Mouse (Mus musculus): ENCODE measurements around the gene Padi4. TPM values are rescaled to one million over a fixed set of nuclear protein-coding genes. Genes with fewer than 3 reads are reported as not detected.

Padi4 gene
- polyA plus RNA-seq, 1 experiment from 2014 or later: 0.09 TPM

DNA sequence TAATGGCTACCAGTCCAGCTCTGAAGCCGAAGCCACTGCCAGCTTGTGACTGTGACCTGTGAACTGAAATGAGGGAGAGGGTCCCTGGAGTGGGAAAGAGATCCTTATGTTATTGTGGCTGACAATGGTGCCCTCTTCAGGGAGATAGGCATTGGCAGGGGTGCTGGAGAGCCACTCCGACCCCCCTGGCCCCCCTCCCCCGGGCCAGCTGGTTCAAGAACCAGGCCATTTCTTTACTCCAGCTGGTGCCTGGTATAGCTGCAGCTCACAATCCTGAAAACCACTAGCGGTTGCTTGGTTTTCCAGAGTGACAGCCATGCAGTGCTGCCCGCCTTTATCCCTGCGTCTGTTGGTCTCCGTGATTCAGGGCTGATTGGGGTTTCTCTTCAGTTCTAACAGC lies 64.9 kb downstream of the Padi4 start:
- H3K9ac ChIP-seq: no peak overlapping the region
- no peak overlapping the region for H3K4me2 ChIP-seq
- H3K4me1 ChIP-seq (replicated peaks): peaks cover 65% of the 10 kb centered on the region
- 77% methylated on average over 7 of the region's 7 CpGs for WGBS
- peaks cover 78% of the 10 kb centered on the region for H3K36me3 ChIP-seq
- no peaks in the 10 kb centered on the region for H3K27me3 ChIP-seq
- no peak overlapping the region for H3K4me3 ChIP-seq
- no peak for ATAC-seq (ENCODE audit: low FRiP score)
- peak overlapping the region; percentile 61; the same call in 1 of the 2 replicates for H3K27ac ChIP-seq
- H3K9me3 ChIP-seq: no peaks in the 10 kb centered on the region

DNA sequence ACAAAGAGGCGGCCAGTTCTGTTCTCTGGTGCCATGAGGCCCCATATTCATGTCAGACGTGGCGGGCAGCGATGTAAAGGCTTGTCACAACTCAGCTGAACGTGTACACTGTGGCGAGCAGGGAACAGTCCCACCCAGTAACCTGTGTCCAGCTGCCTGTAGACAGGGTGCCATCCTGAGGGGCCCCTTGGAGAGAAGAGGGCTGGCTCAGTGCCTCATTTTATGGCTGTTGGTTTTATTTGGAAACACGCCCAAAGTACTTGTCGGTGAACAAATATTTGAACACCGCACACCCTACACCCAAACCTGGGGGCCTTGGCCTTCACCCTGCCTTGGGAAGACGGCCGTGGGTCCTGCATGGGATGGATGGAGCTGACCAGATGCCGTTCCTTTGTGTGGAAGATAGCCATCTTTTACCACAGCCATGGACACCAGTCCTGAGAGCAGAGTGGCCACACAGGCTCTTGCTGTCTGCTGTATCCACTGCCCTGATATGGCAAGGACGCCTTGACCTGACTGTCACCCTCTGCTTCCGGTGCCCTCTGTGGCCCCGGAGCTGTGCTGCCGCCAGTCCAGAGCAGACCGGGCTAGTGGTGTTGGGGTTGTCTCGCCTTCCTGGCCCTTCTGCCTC lies 65.6 kb downstream of the Padi4 start:
- 85% methylated on average over 18 of the region's 18 CpGs for WGBS
- H3K27ac ChIP-seq: peak overlapping the region; percentile 61; the same call in 1 of the 2 replicates
- H3K27me3 ChIP-seq: no peaks in the 10 kb centered on the region
- peaks cover 74% of the 10 kb centered on the region for H3K36me3 ChIP-seq
- H3K4me2 ChIP-seq: no peak overlapping the region
- no peak overlapping the region for H3K4me3 ChIP-seq
- no peak overlapping the region for H3K9ac ChIP-seq
- peaks cover 65% of the 10 kb centered on the region for H3K4me1 ChIP-seq (replicated peaks)
- no peak for ATAC-seq (ENCODE audit: low FRiP score)
- no peaks in the 10 kb centered on the region for H3K9me3 ChIP-seq

DNA sequence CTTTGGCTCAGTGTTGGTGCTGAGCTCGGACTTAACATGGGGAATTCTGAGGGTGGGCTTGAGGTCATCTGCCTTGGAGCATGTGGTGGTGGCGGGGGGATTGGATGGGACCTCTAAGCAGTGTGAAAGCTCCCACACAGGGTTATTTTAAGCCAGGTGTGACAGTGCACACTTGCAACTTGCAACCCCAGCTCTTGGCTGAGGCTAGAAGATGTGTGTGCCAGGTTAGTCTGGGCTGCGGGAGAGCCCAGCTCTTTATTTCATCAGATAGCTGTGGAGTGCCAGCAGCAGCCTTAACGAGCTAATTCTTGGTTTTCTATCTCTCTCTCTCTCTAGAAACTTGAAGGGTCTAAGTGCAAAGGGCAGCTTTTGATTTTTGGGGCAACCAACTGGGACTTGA lies 66.4 kb downstream of the Padi4 start:
- peaks cover 64% of the 10 kb centered on the region for H3K4me1 ChIP-seq (replicated peaks)

DNA sequence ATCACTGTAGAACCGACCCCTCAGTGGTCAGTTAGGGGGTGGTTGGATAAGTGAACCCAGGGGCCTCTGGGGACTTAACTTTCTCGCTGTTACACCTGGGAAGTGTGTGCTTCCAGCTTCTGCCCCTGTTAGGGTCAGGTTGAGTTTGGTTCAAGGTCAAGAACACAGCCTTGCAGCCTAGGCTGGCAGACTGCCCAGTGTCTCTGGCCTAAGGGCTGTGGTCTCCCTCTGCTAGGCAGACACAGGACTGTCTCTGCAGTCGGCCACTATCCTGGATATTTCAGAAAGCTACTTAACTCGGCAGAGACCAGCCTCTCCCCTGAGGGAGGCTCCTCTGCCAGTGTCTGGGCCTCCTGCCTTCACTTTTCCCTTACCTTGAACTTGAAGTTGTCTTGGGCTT lies 69.9 kb downstream of the Padi4 start:
- peak overlapping the region; percentile 92 for H3K4me3 ChIP-seq
- H3K36me3 ChIP-seq: peaks cover 32% of the 10 kb centered on the region
- H3K27me3 ChIP-seq: peaks cover 17% of the 10 kb centered on the region
- no peak for ATAC-seq (ENCODE audit: low FRiP score)
- 31% methylated on average over 4 of the region's 4 CpGs for WGBS
- peaks cover 81% of the 10 kb centered on the region for H3K4me1 ChIP-seq (replicated peaks)
- peak overlapping the region; percentile 97 for H3K27ac ChIP-seq
- H3K4me2 ChIP-seq: peak overlapping the region; percentile 86
- H3K9me3 ChIP-seq: no peaks in the 10 kb centered on the region
- H3K9ac ChIP-seq: peak overlapping the region; percentile 93

More for the DNA sequence above, 66.4 kb downstream of the Padi4 start:
- H3K36me3 ChIP-seq: peaks cover 66% of the 10 kb centered on the region
- no peaks in the 10 kb centered on the region for H3K27me3 ChIP-seq
- H3K9ac ChIP-seq: peak overlapping the region; percentile 46; the same call in 1 of the 2 replicates
- no peak overlapping the region for H3K4me2 ChIP-seq
- peak overlapping the region; percentile 48; the same call in 1 of the 2 replicates for H3K27ac ChIP-seq
- no peaks in the 10 kb centered on the region for H3K9me3 ChIP-seq
- ATAC-seq (ENCODE audit: low FRiP score): no peak
- H3K4me3 ChIP-seq: no peak overlapping the region
- WGBS: 80% methylated on average over 4 of the region's 4 CpGs

DNA sequence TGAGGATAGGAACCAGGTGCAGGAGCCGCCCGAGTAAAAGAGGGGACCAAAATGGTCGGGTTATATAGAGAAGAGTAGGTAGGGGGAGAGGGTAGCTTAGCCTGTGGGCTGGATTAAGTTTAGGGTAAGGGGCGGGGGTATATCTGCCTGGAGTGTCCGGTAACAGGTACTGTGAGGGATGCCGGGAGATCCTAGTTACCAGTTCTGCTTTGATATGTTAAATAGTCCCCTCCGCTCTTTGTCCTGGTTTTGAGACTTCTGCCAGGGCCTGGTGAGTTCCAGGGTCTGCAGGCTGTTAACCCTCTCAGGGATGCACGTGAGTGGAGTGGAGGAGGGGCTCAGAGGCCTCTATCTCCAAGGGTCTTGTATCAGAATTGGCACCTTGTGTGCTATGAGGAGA lies 70.4 kb downstream of the Padi4 start:
- H3K27ac ChIP-seq: peak overlapping the region; percentile 97
- H3K9me3 ChIP-seq: no peaks in the 10 kb centered on the region
- peaks cover 27% of the 10 kb centered on the region for H3K36me3 ChIP-seq
- H3K27me3 ChIP-seq: peaks cover 23% of the 10 kb centered on the region
- peak overlapping the region; percentile 92 for H3K4me3 ChIP-seq
- WGBS: 8% methylated on average over 8 of the region's 8 CpGs
- H3K4me1 ChIP-seq (replicated peaks): peaks cover 76% of the 10 kb centered on the region
- peak; percentile 7; the same call in 1 of the 2 replicates for ATAC-seq (ENCODE audit: low FRiP score)
- H3K4me2 ChIP-seq: peak overlapping the region; percentile 86
- H3K9ac ChIP-seq: peak overlapping the region; percentile 93

DNA sequence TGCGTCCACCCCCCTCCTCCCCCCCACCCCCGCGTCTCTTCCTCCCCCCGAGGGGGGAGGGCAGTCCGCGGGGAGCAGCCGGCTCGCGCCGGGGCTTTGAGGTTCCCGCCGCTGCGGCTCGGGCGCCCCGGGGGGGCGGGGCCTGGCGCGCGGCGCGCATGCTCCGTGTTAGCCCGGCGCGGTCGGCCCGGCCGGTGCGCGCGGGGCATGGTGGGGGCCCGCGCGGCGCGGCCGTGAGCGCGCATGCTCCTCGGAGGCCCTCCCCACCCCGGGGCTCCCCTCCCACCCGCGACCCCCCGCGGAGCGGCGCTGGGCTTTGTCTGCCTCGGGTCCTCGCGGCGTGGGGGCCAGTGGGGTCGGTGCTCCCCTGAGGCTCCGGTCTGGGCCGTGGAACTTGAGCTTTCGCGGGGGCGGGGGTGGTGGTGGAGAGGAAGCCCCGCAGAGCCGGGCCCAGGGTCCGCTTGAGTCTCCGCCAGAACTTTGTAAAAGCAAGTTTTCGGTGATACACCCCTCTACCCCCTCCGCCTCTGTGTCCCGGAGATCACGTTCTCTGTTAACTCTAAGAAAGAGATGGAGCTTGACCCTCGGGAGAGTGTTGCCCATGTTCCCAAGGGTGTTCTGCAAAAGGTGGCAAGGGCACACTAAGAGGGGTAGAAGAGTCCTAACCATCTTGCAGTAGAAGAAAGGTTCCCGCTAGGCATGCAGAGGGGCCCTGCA lies 71.3 kb downstream of the Padi4 start:
- peak; percentile 80 for ATAC-seq (ENCODE audit: low FRiP score)
- peaks cover 19% of the 10 kb centered on the region for H3K36me3 ChIP-seq
- H3K27me3 ChIP-seq: peaks cover 31% of the 10 kb centered on the region
- H3K4me1 ChIP-seq (replicated peaks): peaks cover 67% of the 10 kb centered on the region
- H3K9me3 ChIP-seq: no peaks in the 10 kb centered on the region
- under 1% methylated on average over 32 of the region's 68 CpGs for WGBS
- peak overlapping the region; percentile 93 for H3K9ac ChIP-seq
- peak overlapping the region; percentile 92 for H3K4me3 ChIP-seq
- peak overlapping the region; percentile 86 for H3K4me2 ChIP-seq
- H3K27ac ChIP-seq: peak overlapping the region; percentile 97

DNA sequence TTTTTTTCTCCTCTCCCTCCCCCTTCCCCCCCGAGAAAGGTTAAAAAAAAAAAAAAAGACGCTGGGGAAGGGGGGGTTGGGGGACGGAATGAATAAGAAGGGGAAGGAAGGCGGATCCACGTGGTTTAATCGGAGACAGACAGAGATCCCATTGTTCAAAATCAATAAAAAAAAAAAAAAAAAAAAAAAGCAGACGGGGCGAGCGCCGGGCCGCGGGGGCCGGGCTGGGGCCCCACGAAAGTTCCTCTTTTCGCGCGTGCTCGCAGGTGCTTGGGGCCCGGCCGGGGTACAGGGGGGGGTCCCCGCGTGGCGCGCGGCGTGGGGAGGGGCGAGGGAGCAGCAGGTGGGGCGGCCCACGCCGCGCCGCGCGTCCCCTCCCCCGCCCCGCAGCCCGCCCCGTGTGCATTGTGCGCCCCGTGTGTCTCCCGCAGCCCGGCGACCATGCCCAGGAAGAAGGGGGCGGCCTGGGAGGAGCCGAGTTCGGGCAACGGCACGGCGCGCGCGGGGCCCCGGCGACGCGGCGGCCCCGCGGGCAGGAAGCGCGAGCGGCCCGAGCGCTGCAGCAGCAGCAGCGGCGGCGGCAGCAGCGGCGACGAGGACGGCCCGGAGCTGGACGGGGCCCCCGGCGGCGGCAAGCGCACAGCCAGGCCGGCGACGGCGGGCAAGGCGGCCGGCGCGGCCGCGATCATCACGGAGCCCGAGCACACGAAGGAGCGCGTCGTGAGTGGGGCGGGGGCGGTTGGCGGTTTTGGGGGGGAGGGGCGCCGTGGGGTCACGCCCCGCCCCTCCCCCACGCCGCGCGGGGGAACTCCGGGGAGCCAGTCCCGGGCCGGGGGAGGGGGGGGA lies 72.1 kb downstream of the Padi4 start:
- Histone ChIP-seq H3K27ac (peak overlapping the region; percentile 97), H3K4me2 (peak overlapping the region; percentile 86), H3K36me3 (peaks cover 15% of the 10 kb centered on the region), H3K4me3 (peak overlapping the region; percentile 92), H3K9me3 (no peaks in the 10 kb centered on the region), H3K9ac (peak overlapping the region; percentile 93), H3K27me3 (peaks cover 34% of the 10 kb centered on the region), H3K4me1 (replicated peaks) (peaks cover 59% of the 10 kb centered on the region)
- no peak; the same call in 1 of the 2 replicates for ATAC-seq (ENCODE audit: low FRiP score)
- under 1% methylated on average over 64 of the region's 107 CpGs for WGBS

DNA sequence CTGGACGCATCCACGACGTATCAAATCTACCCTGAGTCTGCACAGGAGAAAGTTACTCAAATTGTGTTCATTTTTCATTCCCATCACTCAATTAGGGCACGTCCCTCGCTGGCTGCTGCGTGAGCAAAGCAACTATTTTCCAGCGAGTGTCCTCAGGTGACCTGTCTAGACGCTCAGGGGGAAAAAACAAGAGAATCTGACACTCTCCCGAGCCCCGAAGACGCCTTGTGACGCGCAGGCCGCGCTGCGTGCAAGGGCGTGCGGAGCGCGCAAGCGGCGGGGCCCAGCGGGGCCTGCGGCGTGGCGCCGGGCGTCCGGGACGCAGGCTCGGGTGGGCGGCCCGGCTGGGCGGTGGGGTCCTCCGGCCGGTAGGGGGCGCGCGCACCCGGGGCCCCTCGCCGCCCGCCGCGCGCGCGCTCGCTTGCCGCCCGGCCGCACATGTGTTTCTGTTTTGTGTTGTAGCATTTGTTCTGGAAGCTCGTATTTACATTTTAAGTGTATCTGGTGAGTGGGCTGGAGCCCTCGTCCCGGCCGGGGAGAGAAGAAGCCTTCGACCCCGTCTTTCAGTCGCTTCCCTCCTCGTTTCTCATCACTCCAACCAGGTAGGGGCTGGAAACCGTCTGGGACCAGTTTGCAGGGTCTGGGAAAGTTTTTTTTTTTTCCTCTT lies 72.9 kb downstream of the Padi4 start:
- peak overlapping the region; percentile 92 for H3K4me3 ChIP-seq
- peak; percentile 53 for ATAC-seq (ENCODE audit: low FRiP score)
- H3K27me3 ChIP-seq: peaks cover 34% of the 10 kb centered on the region
- H3K27ac ChIP-seq: peak overlapping the region; percentile 97
- peak overlapping the region; percentile 93 for H3K9ac ChIP-seq
- no peaks in the 10 kb centered on the region for H3K9me3 ChIP-seq
- peaks cover 8% of the 10 kb centered on the region for H3K36me3 ChIP-seq
- H3K4me2 ChIP-seq: peak overlapping the region; percentile 86
- under 1% methylated on average over 54 of the region's 61 CpGs for WGBS
- peaks cover 53% of the 10 kb centered on the region for H3K4me1 ChIP-seq (replicated peaks)

DNA sequence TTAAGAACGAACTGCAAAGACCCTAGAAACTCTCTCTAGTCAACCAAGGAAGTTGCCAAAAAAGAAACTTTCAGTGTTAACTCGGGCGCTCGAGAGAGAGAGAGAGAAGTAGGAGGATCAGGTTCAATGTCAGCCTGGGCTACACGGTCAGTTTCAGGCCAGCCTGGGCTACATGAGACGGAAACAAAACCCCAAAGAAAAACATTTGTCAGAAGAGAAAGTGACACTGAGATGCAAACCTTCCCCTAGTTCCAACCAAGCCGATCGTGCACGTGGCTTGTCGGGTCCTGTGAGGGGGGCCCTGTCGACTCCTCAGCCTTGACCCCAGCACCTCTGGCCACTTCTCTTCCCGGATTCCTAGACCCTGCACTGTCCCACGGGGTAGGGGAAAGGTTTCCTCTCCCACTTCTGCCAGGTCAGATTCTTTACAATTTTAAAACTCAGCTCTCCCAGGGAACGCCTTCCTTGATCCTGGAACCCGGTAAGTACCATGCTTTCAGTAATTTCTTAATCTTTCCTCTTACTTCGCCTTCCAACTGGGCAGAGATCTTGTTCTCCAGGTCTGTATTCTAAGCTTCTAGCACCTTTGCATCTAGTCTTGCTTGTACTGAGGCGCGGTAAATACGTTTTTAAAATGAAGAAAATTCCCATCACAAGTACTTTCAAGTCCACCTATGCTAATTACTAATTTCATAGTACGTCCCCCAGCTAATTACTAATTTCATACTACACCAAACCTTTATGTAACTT lies 73.6 kb downstream of the Padi4 start, which contains the start of gene Rcc2:
Gene Rcc2, plus strand, starts transcription at position 273 of the 750 bp plus-strand sequence.
- Histone ChIP-seq H3K4me3 (peak within 1 kb of the TSS; percentile 92), H3K4me1 (replicated peaks) (peaks cover 46% of the 10 kb centered on the region), H3K9ac (peak within 1 kb of the TSS; percentile 93), H3K36me3 (peaks cover 1% of the 10 kb centered on the region), H3K27ac (peak within 1 kb of the TSS; percentile 97), H3K9me3 (no peaks in the 10 kb centered on the region), H3K27me3 (peaks cover 34% of the 10 kb centered on the region), H3K4me2 (peak within 1 kb of the TSS; percentile 86)
- no peak for ATAC-seq (ENCODE audit: low FRiP score)
- 6% methylated on average over 20 of the region's 20 CpGs for WGBS

DNA sequence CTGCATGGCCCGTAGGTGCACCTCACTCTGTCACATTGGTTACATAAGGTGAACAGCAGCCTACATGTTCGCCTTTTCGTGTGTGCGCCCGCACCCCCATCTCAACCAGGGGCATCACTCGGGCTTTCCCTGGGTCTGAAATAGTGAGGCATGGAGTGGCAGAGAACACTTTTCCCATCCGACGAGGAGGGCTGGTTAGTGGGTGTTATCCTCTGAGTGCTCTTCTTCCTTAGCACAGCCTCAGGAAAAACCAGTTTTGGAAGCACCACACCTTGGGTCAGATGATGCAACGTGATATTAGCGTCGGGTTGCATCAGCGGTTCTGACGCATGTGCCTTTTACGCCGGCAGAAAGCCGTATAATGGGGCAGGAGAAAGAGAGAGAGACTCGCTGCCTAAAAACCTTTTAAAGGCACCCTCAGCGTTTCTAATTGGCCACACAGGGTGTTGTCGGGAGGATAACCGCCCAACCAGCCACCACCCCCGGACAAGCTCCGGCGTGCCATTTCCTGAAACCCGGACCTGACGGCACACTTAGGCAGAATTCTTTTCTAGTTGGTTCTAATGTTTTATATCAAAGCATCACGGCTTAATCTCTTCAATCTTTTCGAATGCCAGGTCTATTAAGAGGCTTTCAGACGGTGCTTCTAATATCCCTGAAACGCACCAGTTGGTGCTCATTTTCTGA lies 74.5 kb downstream of the Padi4 start:
- Histone ChIP-seq H3K4me1 (replicated peaks) (peaks cover 37% of the 10 kb centered on the region), H3K4me3 (peak overlapping the region; percentile 92), H3K36me3 (no peaks in the 10 kb centered on the region), H3K27ac (no peak overlapping the region; the same call in 1 of the 2 replicates), H3K27me3 (peaks cover 34% of the 10 kb centered on the region), H3K9me3 (no peaks in the 10 kb centered on the region), H3K9ac (peak overlapping the region; percentile 30; the same call in 1 of the 2 replicates), H3K4me2 (peak overlapping the region; percentile 86)
- no peak for ATAC-seq (ENCODE audit: low FRiP score)
- 7% methylated on average over 29 of the region's 29 CpGs for WGBS
